Mouse (Mus musculus) limb, embryonic 12.5 days (tissue): ENCODE data around the gene Bcl11a. TPM values are rescaled to one million over a fixed set of nuclear protein-coding genes. Genes with fewer than 3 reads are reported as not detected.

Experiments used
- ATAC-seq: fragments of 200-750 bp; cut with Nextera tagmentation; 2 replicates; pipeline ENCODE4 v1.8.0; 2017; ENCODE audit warnings: low read depth, moderate TSS enrichment; ENCODE audit not compliant: insufficient number of reproducible peaks, insufficient read depth, low FRiP score, low TSS enrichment
- H3K27ac ChIP-seq: fragments of 300-500 bp; sonication (generic); 2 replicates; pipeline ENCODE4 v1.5.1; 2016; ENCODE audit warnings: mild to moderate bottlenecking, moderate library complexity
- H3K27me3 ChIP-seq: fragments of 300-500 bp; sonication (generic); 2 replicates; pipeline ENCODE4 v1.6.1; 2016; ENCODE audit warnings: mild to moderate bottlenecking, moderate library complexity
- H3K36me3 ChIP-seq: fragments of 300-500 bp; sonication (generic); 2 replicates; pipeline ENCODE4 v1.6.1; 2016; ENCODE audit warnings: mild to moderate bottlenecking, moderate library complexity
- H3K4me1 ChIP-seq: fragments of 300-500 bp; sonication (generic); replicated peaks from 2 replicates; pipeline ENCODE4 v1.6.1; 2016
- H3K4me2 ChIP-seq: fragments of 300-500 bp; sonication (generic); 2 replicates; pipeline ENCODE4 v1.6.1; 2016; ENCODE audit warnings: mild to moderate bottlenecking, moderate library complexity
- H3K4me3 ChIP-seq: fragments of 300-500 bp; sonication (generic); replicated peaks from 2 replicates; pipeline ENCODE4 v1.5.1; 2016; ENCODE audit warnings: mild to moderate bottlenecking
- H3K9ac ChIP-seq: fragments of 300-500 bp; sonication (generic); replicated peaks from 2 replicates; pipeline ENCODE4 v1.6.1; 2016; ENCODE audit warnings: mild to moderate bottlenecking, moderate library complexity
- H3K9me3 ChIP-seq: fragments of 300-500 bp; sonication (generic); 2 replicates; pipeline ENCODE4 v1.6.1; 2016; ENCODE audit warnings: mild to moderate bottlenecking, moderate library complexity
- WGBS: fragments of 180-500 bp; shearing (Covaris S2); methylation state at CpG from one replicate; pipeline ENCODE4 v1.1.7; 2016; 5-methylcytosine and 5-hydroxymethylcytosine counted together
- polyA plus RNA-seq: library from polyadenylated mRNA; unstranded; fragments of >200 nt; fragmentation: Nextera tagmentation; extraction: Ambion mirVana; gene quantifications from 2 replicates; pipeline ENCODE4 v1.2.1, GENCODE M21; 2016

Gene Bcl11a
- 103 and 109 TPM in 2 replicates for polyA plus RNA-seq

DNA sequence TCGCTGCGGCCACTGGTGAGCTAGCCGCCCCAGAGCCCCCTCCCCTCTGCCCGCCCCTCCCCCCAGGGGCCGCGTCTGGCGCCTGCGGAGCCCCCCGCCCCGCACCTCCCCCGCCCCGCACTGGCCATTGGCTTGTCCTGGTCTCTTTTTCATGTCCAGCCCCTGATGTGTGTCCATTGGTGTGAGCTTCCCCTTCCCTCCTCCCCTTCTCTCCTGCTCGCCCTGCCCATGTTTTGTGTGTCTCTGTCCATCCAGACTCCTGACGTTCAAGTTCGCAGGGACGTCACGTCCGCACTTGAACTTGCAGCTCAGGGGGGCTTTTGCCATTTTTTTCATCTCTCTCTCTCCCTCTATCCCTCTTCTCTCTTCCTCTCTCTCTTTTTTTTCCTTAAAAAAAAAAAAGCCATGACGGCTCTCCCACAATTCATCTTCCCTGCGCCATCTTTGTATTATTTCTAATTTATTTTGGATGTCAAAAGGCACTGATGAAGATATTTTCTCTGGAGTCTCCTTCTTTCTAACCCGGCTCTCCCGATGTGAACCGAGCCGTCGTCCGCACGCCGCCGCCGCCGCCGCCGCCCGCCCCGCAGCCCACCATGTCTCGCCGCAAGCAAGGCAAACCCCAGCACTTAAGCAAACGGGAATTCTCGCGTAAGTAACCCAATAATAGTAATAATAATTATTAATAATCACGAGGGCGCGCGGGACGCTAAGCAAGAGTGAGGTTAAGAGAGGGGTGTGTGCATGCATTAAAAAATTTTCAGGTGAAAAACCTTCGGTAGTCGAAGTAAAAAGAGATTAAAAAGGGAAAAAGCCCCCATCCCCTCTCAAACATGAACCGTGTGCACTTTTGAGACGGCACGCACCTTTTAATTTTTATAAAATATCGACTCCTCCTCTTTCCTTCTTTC is at the start of gene Bcl11a:
Gene Bcl11a, plus strand, starts transcription at position 262 of the 911 bp plus-strand sequence.
- peak within 1 kb of the TSS; percentile 88 for H3K4me3 ChIP-seq
- H3K4me2 ChIP-seq = peak within 1 kb of the TSS; percentile 94
- WGBS = under 1% methylated on average over 43 of the region's 51 CpGs
- H3K9ac ChIP-seq = peak within 1 kb of the TSS; percentile 97
- H3K4me1 ChIP-seq = peaks cover 26% of the 10 kb centered on the region
- no peaks in the 10 kb centered on the region for H3K36me3 ChIP-seq
- no peaks in the 10 kb centered on the region for H3K9me3 ChIP-seq
- H3K27me3 ChIP-seq = 0 out of 2 replicates have a peak, but pooled peaks cover 3% of the 10 kb centered on the region
- ATAC-seq = peak; percentile 81
- H3K27ac ChIP-seq = peak within 1 kb of the TSS; percentile 98

DNA sequence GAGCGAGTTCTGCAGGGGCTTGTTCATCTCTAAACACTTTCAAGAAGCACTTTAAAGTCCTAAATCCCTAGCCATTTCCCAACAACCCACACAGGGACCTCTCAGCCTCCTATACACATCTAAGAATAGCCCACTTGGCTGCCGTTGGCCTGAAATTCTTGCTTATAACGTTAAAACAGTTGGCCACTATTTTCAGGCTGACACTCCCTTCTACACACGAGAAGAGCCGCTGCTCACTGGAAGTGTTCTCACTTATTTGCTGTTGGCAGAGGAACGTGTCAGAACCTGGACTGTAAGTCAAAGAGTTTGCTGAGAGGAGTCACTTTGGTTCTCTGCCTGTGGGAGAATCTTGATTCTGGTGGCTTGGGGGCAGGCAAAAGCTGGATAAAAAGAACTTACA is 33.8 kb upstream of the Bcl11a start:
- no peak for ATAC-seq
- no peaks in the 10 kb centered on the region for H3K36me3 ChIP-seq

DNA sequence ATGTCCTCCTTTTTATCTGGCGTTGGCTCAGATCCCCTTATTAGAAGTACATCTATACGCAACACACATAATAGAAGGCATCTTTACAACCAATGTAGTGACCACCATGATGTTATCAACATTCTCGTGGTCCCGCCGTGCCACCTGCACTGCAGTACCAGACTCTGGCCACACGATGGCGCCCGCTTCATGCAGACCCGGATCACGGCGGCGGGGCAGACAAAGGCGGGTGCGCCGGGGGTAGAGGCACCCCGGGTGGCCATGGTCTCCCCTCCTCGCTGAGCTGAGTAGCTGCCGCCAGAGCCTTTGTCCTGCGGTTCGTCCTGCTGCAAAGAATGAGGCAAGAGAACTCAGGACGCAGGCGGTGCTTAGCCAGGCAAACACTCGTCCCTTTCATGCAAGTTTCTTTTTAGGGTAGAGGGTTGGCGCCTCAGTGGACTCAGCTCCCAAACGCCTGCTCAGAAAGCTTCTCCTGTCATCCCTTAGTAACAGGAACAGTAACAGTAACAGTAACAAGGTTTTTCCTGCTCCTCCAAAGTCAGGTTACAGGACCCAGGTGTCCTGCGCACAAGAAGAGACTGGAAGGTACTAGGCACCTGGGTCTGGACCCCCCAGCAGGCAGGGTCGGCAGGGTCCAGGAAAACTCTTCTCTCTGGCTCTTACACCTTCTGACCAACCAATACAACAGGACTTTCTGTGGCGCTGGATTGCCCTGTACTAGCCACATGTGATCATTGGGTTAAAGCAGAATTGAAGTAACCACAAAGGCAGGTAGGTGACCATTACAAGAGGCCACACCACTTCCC is 28.4 kb upstream of the Bcl11a start:
- peak overlapping the region; percentile 71 for H3K9ac ChIP-seq
- peak; percentile 85 for ATAC-seq

More for the DNA sequence above, 33.8 kb upstream of the Bcl11a start:
- Histone ChIP-seq H3K9ac (no peak overlapping the region), H3K4me3 (no peak overlapping the region), H3K27ac (no peak overlapping the region), H3K4me1 (no peaks in the 10 kb centered on the region), H3K27me3 (no peaks in the 10 kb centered on the region), H3K9me3 (no peaks in the 10 kb centered on the region), H3K4me2 (no peak overlapping the region)
- WGBS = 71% methylated on average over 6 of the region's 6 CpGs

DNA sequence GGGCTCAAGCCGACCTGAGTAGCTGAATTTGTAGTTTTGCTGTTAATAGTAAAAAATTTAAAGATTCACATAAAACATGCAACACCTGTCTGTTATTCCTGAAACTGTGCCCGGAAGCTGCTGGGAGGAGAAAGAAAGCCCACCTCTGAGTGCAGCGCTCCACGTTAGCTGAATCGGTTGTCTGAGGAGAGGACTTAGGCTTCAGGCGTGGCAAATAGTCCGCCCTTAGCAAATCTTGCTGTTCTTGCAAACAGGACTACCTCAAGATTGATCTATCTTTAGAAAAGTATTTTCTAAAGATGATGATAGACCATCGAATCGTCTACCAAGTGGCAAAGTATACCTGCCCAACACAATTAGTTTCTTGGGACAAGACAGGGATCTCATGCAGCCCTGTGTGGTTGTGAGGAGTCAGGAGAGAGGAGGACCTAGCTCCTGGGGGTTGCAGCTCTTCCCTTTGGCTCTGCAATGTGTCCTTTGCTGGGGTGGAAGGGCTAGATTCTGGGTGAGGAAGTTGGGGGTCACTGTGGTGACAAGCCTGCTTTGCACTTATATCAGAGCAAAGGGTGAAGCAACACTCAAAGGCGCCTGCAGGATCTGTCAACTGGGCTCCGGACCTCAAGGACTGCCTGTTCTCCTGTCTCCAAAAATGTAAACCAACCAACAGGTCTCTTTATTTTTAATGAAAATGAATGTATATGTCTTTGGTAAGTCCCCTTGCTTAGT is 27.7 kb upstream of the Bcl11a start:
- no peak for ATAC-seq
- H3K4me3 ChIP-seq = peak overlapping the region; percentile 48; the same call in 1 of the 2 replicates
- no peaks in the 10 kb centered on the region for H3K36me3 ChIP-seq
- H3K27ac ChIP-seq = no peak overlapping the region
- 0 out of 2 replicates have a peak overlapping the region, but pooled peaks have one; percentile 71 for H3K9ac ChIP-seq
- 71% methylated on average over 11 of the region's 11 CpGs for WGBS
- no peaks in the 10 kb centered on the region for H3K9me3 ChIP-seq
- H3K27me3 ChIP-seq = peaks cover 3% of the 10 kb centered on the region; the same call in 1 of the 2 replicates
- H3K4me2 ChIP-seq = peak overlapping the region; percentile 62
- H3K4me1 ChIP-seq = peaks cover 9% of the 10 kb centered on the region; the same call in 1 of the 2 replicates

More for the DNA sequence above, 28.4 kb upstream of the Bcl11a start:
- whole genome bisulfite sequencing = 4% methylated on average over 28 of the region's 28 CpGs
- peaks cover 3% of the 10 kb centered on the region; the same call in 1 of the 2 replicates for H3K27me3 ChIP-seq
- H3K4me2 ChIP-seq = peak overlapping the region; percentile 62
- H3K4me3 ChIP-seq = peak overlapping the region; percentile 48
- no peaks in the 10 kb centered on the region for H3K9me3 ChIP-seq
- no peak overlapping the region; the same call in 1 of the 2 replicates for H3K27ac ChIP-seq
- peaks cover 9% of the 10 kb centered on the region; the same call in 1 of the 2 replicates for H3K4me1 ChIP-seq
- H3K36me3 ChIP-seq = no peaks in the 10 kb centered on the region

DNA sequence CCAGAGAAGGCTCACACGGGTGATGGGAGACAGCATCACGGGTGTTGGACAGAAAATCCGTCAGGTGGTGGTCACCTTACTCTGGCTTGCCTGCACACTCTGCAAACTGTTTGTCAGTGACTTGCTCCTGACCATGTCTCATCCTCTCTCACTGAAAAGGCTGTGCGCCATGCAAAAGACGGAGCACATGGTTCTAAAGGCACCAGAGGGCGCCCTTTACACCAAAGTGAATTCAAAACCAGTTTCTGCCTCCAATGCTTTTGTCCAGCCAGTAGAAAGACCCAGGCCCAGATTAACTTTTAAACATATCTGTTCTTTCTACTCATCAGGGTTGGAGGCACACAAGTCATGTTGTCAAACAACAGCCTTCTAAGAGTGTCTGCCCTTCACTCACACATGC is 25.0 kb upstream of the Bcl11a start:
- peaks cover 3% of the 10 kb centered on the region; the same call in 1 of the 2 replicates for H3K27me3 ChIP-seq
- H3K4me2 ChIP-seq = no peak overlapping the region
- H3K27ac ChIP-seq = no peak overlapping the region
- no peak overlapping the region for H3K4me3 ChIP-seq
- H3K4me1 ChIP-seq = peaks cover 9% of the 10 kb centered on the region; the same call in 1 of the 2 replicates
- H3K36me3 ChIP-seq = no peaks in the 10 kb centered on the region
- H3K9me3 ChIP-seq = no peaks in the 10 kb centered on the region
- WGBS = 61% methylated on average over 6 of the region's 6 CpGs
- H3K9ac ChIP-seq = no peak overlapping the region
- ATAC-seq = no peak

DNA sequence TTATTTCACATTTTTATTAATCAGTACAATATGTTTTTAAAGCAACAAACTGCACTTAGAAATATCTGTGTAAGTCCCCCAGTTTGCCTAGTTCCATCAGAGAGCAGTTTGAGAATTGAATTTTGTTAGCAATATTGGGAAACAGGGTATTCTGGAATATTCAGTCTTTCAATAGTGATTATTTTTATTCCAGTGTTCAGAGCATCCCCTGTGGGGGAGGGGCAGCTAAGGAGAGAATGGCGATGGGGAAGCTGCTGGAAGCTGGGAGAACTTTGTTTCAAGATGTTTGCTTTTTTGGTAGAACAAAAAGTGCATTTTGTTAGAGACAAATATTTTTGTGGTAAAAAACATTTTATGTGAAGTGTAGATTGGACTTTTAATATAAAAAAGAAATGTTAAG is 18.7 kb upstream of the Bcl11a start:
- no peak overlapping the region for H3K4me3 ChIP-seq
- H3K9ac ChIP-seq = no peak overlapping the region
- ATAC-seq = no peak
- H3K4me1 ChIP-seq = peaks cover 47% of the 10 kb centered on the region
- H3K9me3 ChIP-seq = no peaks in the 10 kb centered on the region
- H3K27me3 ChIP-seq = peaks cover 3% of the 10 kb centered on the region; the same call in 1 of the 2 replicates
- H3K36me3 ChIP-seq = no peaks in the 10 kb centered on the region
- WGBS = 2% methylated on average over 1 of the region's 1 CpGs
- no peak overlapping the region for H3K27ac ChIP-seq
- no peak overlapping the region for H3K4me2 ChIP-seq

DNA sequence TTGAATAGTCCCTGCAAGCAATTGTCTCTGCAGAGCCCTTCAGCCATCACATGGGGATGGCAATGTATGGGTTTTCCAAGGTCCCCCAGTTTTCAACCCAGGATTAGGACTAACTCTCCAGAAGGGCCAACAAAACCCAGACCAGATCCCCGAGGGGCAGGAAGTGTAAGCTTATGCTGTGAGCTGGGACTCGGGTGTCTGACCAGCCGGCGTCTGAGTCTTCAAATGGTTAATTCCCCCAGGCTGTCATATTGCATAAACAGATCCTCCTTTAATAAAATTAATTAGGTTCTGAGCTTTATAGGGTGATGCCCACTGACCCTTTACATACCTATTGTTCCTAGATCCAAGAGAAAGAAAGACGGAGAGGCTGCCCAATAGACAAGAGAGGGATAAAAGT is 17.4 kb upstream of the Bcl11a start:
- Histone ChIP-seq H3K4me2 (peak overlapping the region; percentile 70), H3K9ac (peak overlapping the region; percentile 34; the same call in 1 of the 2 replicates), H3K27ac (peak overlapping the region; percentile 19; the same call in 1 of the 2 replicates), H3K9me3 (no peaks in the 10 kb centered on the region), H3K4me3 (peak overlapping the region; percentile 31), H3K4me1 (peaks cover 51% of the 10 kb centered on the region), H3K36me3 (no peaks in the 10 kb centered on the region), H3K27me3 (peaks cover 3% of the 10 kb centered on the region; the same call in 1 of the 2 replicates)
- no peak for ATAC-seq
- 4% methylated on average over 5 of the region's 5 CpGs for WGBS

DNA sequence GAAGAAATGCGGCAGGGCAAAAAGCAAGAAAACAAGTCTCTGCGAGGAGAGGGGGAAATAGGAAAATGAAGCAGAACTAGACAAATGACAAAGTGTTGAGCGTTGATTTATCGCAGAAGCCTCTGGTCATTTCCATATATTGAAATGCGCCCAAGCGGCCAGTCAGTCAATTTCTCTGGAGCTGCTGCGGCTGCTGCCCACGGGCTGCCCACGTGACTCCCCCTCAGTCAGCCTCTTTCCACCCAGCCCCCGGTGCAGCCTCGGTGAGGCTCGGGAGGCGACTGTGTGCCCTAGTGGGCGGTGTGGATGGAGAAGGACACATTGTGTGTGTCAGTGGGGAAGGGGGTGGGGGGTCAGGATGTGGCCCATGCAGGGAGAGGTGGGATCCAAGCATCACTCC is 16.0 kb upstream of the Bcl11a start:
- peaks cover 3% of the 10 kb centered on the region; the same call in 1 of the 2 replicates for H3K27me3 ChIP-seq
- peak overlapping the region; percentile 33 for H3K4me3 ChIP-seq
- H3K36me3 ChIP-seq = no peaks in the 10 kb centered on the region
- H3K9ac ChIP-seq = peak overlapping the region; percentile 48
- H3K4me2 ChIP-seq = peak overlapping the region; percentile 70
- H3K9me3 ChIP-seq = no peaks in the 10 kb centered on the region
- no peak overlapping the region for H3K27ac ChIP-seq
- 3% methylated on average over 14 of the region's 14 CpGs for WGBS
- H3K4me1 ChIP-seq = peaks cover 57% of the 10 kb centered on the region
- no peak for ATAC-seq

DNA sequence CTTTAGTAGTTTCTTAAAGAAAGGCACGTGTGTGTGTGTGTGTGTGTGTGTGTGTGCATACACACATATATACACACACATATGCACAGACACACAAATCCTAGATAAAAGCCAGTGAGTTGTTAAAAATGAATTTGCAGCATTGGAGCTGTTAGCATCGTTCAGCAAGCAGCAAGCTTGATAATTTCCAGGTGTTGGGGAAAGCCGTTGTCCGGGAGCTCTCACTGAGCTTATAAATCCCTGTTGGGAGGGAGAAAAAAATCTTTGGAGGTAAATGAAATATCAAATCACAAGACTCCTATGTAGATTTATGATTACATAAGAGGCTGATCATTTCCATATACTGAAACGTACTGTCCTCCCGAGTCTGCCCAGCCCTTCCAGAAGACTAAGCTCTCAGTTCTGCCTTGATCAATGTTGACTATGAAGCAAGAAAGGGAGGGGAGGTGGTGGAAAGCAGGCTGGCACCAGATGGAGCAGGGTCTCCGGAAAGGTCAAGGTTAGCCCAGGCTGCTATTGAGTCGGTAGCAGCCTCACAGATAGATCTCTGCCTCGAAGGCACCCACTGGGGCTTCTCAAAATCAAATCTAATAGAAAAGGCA is 15.3 kb upstream of the Bcl11a start:
- Histone ChIP-seq H3K9me3 (no peaks in the 10 kb centered on the region), H3K9ac (no peak overlapping the region), H3K4me1 (peaks cover 57% of the 10 kb centered on the region), H3K36me3 (no peaks in the 10 kb centered on the region), H3K27ac (no peak overlapping the region), H3K27me3 (peaks cover 3% of the 10 kb centered on the region; the same call in 1 of the 2 replicates), H3K4me3 (no peak overlapping the region), H3K4me2 (peak overlapping the region; percentile 70)
- ATAC-seq = no peak
- 8% methylated on average over 9 of the region's 9 CpGs for WGBS

DNA sequence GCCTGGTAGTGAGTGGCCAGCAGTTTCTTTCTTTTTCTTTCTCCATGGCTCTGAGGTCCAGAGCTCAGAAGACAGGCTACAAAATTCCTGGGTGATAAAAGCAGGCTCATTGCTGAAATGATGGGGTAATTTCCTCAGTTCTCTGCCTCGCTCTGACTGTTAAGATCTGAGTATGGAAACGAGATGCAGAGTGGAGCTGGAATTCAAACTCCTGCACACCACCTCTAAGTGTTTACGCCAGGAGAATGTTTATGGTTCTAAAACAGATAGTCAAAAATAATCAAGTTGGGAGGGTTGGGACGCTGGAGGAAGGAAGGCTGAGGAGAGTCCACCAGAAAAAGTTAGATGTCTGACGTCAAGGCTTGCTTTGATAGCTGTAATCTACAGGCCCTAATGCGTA is 13.6 kb upstream of the Bcl11a start:
- no peaks in the 10 kb centered on the region for H3K36me3 ChIP-seq
- peaks cover 3% of the 10 kb centered on the region; the same call in 1 of the 2 replicates for H3K27me3 ChIP-seq
- no peak overlapping the region for H3K27ac ChIP-seq
- no peak overlapping the region for H3K4me2 ChIP-seq
- H3K9ac ChIP-seq = no peak overlapping the region
- no peak overlapping the region for H3K4me3 ChIP-seq
- peaks cover 47% of the 10 kb centered on the region for H3K4me1 ChIP-seq
- no peak for ATAC-seq
- H3K9me3 ChIP-seq = no peaks in the 10 kb centered on the region
- 54% methylated on average over 6 of the region's 6 CpGs for WGBS
